Mouse (Mus musculus): ENCODE measurements around the gene 1700122O11Rik. TPM values are rescaled to one million over a fixed set of nuclear protein-coding genes. Genes with fewer than 3 reads are reported as not detected.

1700122O11Rik gene
- polyA plus RNA-seq (2016; fragmentation: Nextera tagmentation; extraction: Ambion mirVana), result not detected in 2 replicates

DNA sequence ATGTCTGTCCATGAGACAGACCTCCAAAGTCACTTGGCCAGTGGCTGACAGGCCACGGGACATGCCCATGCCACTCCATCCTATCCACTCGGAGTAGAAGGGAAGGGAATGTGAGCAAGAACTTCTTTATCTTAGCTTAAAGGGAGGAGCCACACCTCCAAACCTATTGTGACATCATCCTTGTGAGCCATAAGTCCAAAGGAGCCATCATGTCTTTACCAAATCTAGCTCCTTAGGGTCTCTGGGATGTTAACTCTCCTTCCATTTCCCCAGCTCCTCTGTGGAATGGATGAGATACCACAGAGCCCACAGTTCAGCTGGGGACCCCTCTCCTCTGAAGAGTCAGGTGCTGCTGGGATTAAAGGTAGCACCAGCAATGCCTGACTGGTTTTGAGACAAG is at the start of gene 1700122O11Rik:
Gene 1700122O11Rik (minus strand): TSS at position 101 of the 400 bp plus-strand sequence.
- Histone ChIP-seq H3K36me3 (no peaks in the 10 kb centered on the region), H3K4me1 (peaks cover 41% of the 10 kb centered on the region), H3K4me3 (no peak within 1 kb of the TSS), H3K27me3 (ENCODE audit: low read depth, poor library complexity, severe bottlenecking) (peaks cover 51% of the 10 kb centered on the region), H3K9me3 (replicated peaks) (no peaks in the 10 kb centered on the region), H3K27ac (replicated peaks) (peak within 1 kb of the TSS; percentile 69; the same call in 1 of the 2 replicates)
- DNase-seq (ENCODE audit: low spot score), result no peak
- 93% methylated on average over 2 of the region's 2 CpGs for WGBS

DNA sequence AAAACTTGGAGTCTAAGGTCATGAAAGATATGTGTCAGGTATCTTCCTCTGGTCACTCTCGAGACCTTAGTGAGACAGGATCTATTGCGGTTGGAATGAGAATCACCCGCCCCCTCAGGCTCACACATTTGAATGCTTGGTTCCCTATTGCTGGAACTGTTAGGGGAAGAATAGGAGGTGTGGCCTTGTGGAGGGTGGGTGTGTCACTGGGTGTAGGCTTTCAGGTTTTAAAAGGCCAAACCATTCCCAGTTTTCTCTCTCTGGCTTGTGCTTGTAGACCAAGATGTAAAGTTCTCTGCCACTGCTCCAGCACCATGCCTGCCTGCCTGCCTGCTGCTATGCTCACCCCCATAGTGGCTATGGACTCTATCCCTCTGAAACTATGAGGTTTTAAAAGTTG is 42.5 kb upstream of the 1700122O11Rik start:
- WGBS, result 59% methylated on average over 3 of the region's 3 CpGs

DNA sequence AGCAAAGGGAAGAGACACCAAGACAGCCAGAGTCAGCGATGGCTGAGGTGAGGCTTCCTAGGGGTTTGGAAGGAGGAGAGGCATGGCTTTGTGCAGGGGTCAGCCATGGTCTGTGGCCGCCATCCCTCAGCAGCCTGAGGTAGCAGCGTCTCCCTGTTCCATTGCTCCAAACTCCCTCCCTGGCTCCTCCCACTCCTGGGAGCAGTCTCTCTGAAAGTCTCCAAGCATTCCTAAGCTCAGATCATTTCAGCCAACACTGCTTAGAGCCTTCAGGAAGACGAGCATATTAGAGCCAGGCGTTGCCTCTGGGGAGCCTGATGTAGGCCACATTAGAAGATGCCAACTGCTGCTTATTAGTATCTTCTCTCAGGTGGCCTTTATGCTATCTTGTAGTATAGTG is 29.6 kb upstream of the 1700122O11Rik start:
- Histone ChIP-seq H3K27me3 (ENCODE audit: low read depth, poor library complexity, severe bottlenecking) (peaks cover 32% of the 10 kb centered on the region), H3K27ac (replicated peaks) (no peak overlapping the region), H3K4me1 (peaks cover 26% of the 10 kb centered on the region), H3K36me3 (no peaks in the 10 kb centered on the region), H3K9me3 (replicated peaks) (0 out of 2 replicates have a peak, but pooled peaks cover 3% of the 10 kb centered on the region), H3K4me3 (no peak overlapping the region)
- DNase-seq (ENCODE audit: low spot score), result no peak
- 14% methylated on average over 5 of the region's 5 CpGs for WGBS

More for the DNA sequence above, 42.5 kb upstream of the 1700122O11Rik start:
- Histone ChIP-seq H3K27ac (replicated peaks) (no peak overlapping the region), H3K9me3 (replicated peaks) (no peaks in the 10 kb centered on the region), H3K36me3 (no peaks in the 10 kb centered on the region), H3K4me3 (no peak overlapping the region), H3K27me3 (ENCODE audit: low read depth, poor library complexity, severe bottlenecking) (no peaks in the 10 kb centered on the region), H3K4me1 (0 out of 2 replicates have a peak, but pooled peaks cover 4% of the 10 kb centered on the region)
- DNase-seq (ENCODE audit: low spot score), result no peak

DNA sequence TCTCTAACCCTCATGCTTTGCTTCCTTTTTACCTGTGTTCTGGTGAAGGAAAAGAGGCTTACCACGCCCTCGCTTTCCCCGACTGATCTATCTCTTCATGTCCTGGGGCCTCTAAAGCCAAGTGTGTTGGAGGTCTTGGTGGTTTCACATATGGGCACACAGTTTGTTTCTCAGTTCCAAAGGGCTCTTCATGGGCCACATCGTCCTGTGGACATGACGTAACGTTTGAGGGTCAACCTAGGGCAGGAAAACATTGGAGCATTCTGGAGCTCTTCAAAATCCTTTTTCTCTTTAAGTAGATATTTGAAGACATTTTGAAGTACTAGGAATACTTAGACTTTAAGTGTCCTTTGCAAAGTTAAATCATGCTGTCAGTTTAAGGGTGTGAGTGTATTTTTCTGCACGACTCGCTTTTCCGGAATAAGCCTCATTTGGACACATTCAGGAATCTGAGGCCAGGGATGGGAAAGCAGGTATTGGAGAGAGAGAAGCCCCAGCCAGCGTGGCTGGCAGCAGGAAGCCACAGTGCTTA is 29.1 kb upstream of the 1700122O11Rik start:
- Histone ChIP-seq H3K4me3 (no peak overlapping the region), H3K36me3 (no peaks in the 10 kb centered on the region)
- 66% methylated on average over 10 of the region's 10 CpGs for WGBS

DNA sequence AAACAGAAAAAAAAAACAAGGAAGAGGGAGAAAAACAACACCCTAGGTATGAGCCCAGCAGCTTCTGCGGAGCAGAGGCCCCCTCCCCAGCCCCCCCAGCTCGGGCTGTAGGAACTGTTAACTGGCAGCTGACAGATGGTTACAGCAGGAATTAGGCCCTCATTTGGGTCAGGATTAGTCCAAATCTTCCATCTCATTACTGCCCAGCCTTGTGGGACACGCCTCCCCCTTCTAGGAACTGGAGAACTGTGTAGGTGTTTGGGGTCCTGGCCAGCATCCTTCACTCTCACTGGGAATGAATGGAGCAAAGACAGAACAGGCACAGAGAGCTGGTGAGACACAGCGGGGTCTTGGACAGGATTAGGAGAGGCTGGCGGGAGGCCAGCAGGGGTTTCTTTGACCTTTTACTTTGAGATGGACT is 27.0 kb upstream of the 1700122O11Rik start:
- peaks cover 32% of the 10 kb centered on the region for H3K27me3 ChIP-seq (ENCODE audit: low read depth, poor library complexity, severe bottlenecking)
- 17% methylated on average over 5 of the region's 5 CpGs for WGBS
- no peaks in the 10 kb centered on the region for H3K36me3 ChIP-seq
- no peak overlapping the region for H3K4me3 ChIP-seq
- no peak for DNase-seq (ENCODE audit: low spot score)
- H3K27ac ChIP-seq (replicated peaks), result peak overlapping the region; percentile 47; the same call in 1 of the 2 replicates
- peaks cover 26% of the 10 kb centered on the region for H3K4me1 ChIP-seq
- H3K9me3 ChIP-seq (replicated peaks), result no peaks in the 10 kb centered on the region

More for the DNA sequence above, 29.1 kb upstream of the 1700122O11Rik start:
- no peak for DNase-seq (ENCODE audit: low spot score)
- Histone ChIP-seq H3K27me3 (ENCODE audit: low read depth, poor library complexity, severe bottlenecking) (peaks cover 32% of the 10 kb centered on the region), H3K4me1 (peaks cover 26% of the 10 kb centered on the region), H3K27ac (replicated peaks) (no peak overlapping the region), H3K9me3 (replicated peaks) (0 out of 2 replicates have a peak, but pooled peaks cover 3% of the 10 kb centered on the region)

DNA sequence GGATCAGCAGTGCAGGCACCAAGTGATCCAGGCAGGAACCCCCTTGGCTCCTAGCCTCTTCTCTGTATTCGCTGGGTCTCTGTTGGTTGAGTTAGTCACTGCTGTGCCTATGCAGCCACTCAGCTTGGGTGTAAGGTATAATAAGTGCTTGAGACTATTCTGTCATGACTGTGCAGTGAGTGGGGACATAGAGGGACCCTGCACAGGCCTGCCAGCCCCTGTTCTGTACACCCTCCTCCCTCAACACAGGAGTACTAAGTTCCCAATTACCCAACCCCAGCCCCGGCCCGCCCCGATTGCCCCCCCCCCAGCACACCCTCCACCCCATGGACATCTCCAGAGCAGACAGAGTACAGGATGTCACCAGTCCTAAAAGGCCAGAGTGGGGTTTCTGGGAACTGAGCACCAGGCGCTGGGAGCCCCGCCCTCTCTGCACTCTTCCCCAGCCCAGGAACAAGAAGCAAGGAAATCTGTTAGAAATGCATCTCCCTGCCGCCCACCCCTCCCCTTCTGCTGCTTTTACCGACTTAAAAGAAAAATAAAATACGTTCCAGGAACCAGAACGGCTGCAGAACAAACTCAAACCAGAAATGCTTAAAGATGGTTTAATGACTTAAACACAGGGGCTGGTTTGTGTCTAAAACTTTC is 26.2 kb upstream of the 1700122O11Rik start:
- Histone ChIP-seq H3K4me3 (no peak overlapping the region), H3K27ac (replicated peaks) (peak overlapping the region; percentile 47), H3K27me3 (ENCODE audit: low read depth, poor library complexity, severe bottlenecking) (peaks cover 35% of the 10 kb centered on the region), H3K9me3 (replicated peaks) (no peaks in the 10 kb centered on the region), H3K4me1 (peaks cover 26% of the 10 kb centered on the region), H3K36me3 (no peaks in the 10 kb centered on the region)
- WGBS, result 46% methylated on average over 10 of the region's 10 CpGs
- DNase-seq (ENCODE audit: low spot score), result no peak

DNA sequence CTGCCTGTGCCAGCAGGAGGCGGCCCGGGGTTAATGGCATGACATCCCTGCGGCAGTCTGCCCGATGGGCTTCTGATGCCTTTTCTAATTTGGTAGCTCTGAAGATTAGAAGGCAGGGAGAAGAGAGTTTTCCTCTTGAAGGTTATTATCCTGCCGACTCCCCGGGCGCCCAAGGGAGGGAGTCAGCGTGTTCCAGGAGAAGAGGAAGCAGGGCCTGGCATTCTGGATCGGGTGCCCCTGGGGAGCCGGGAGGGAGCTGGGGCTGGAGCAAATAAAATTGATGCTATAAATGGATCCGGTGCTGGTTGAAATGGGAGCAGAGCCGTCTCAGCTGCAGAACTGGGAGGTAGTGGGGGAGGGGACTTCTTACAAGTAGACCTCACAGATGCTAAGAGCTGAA is 19.3 kb upstream of the 1700122O11Rik start:
- 5% methylated on average over 12 of the region's 12 CpGs for WGBS
- H3K27me3 ChIP-seq (ENCODE audit: low read depth, poor library complexity, severe bottlenecking), result peaks cover 53% of the 10 kb centered on the region
- DNase-seq (ENCODE audit: low spot score), result no peak
- no peaks in the 10 kb centered on the region for H3K9me3 ChIP-seq (replicated peaks)
- H3K27ac ChIP-seq (replicated peaks), result 0 out of 2 replicates have a peak overlapping the region, but pooled peaks have one; percentile 13
- no peaks in the 10 kb centered on the region for H3K36me3 ChIP-seq
- peaks cover 35% of the 10 kb centered on the region for H3K4me1 ChIP-seq
- 0 out of 2 replicates have a peak overlapping the region, but pooled peaks have one; percentile 20 for H3K4me3 ChIP-seq

DNA sequence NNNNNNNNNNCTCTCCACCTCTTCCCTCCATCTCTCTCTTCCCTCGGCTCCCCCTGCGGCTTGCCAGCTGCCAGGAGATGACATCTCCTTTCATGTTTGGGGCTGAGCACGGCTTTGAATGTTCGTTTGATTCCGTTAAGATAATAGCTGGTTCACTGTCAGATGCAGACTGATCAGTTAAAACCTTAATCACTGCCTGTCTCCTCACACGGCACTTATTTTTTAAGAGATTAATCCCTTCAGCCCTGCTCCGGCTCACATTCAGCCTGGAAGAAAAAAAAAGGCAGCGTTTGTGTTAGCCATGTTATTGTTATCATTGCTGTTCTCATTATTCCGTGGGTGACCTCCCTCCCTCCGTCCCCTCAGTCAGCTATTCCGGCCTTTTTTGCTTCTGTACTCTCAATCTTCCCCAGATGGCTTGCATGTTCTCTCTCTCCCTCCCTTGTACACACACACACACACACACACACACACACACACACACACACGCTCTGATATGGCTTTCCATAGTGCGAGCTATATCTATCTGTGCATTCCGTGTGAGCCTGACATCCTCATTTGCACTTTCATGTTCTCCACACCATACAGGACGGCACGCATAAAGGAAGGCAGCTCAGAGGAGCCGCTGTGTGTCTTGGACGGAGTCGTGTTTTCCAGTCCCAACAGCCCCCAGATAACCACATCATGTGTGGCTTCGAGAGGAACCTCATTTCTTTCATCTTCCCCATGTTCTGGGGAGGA is 17.2 kb upstream of the 1700122O11Rik start:
- Histone ChIP-seq H3K9me3 (replicated peaks) (no peaks in the 10 kb centered on the region), H3K27me3 (ENCODE audit: low read depth, poor library complexity, severe bottlenecking) (peaks cover 63% of the 10 kb centered on the region), H3K36me3 (no peaks in the 10 kb centered on the region), H3K4me1 (peaks cover 42% of the 10 kb centered on the region), H3K27ac (replicated peaks) (peak overlapping the region; percentile 10; the same call in 1 of the 2 replicates), H3K4me3 (peak overlapping the region; percentile 17; the same call in 1 of the 2 replicates)
- peak; percentile 27 for DNase-seq (ENCODE audit: low spot score)
- 48% methylated on average over 20 of the region's 20 CpGs for WGBS

DNA sequence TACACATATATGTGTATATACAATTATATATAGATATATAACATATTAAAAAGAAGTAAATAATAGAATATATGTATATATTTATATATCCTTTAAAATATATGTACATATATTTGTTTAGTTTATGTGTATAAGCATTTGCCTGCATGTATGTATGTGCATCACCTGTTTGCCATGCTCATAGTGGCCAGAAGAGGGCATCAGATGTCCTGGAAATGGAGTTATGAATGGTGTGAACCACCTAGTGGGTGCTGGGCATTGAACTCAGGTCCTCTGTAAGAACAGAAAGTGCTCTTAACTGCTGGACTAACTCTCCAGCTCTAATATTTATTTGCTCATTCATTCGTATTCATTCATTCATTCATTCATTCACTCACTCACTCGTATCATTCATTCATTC is 15.6 kb upstream of the 1700122O11Rik start:
- Histone ChIP-seq H3K27ac (replicated peaks) (no peak overlapping the region), H3K36me3 (no peaks in the 10 kb centered on the region), H3K9me3 (replicated peaks) (no peaks in the 10 kb centered on the region), H3K4me3 (no peak overlapping the region), H3K4me1 (peaks cover 47% of the 10 kb centered on the region), H3K27me3 (ENCODE audit: low read depth, poor library complexity, severe bottlenecking) (peaks cover 62% of the 10 kb centered on the region)
- WGBS, result 74% methylated on average over 2 of the region's 2 CpGs
- no peak for DNase-seq (ENCODE audit: low spot score)

DNA sequence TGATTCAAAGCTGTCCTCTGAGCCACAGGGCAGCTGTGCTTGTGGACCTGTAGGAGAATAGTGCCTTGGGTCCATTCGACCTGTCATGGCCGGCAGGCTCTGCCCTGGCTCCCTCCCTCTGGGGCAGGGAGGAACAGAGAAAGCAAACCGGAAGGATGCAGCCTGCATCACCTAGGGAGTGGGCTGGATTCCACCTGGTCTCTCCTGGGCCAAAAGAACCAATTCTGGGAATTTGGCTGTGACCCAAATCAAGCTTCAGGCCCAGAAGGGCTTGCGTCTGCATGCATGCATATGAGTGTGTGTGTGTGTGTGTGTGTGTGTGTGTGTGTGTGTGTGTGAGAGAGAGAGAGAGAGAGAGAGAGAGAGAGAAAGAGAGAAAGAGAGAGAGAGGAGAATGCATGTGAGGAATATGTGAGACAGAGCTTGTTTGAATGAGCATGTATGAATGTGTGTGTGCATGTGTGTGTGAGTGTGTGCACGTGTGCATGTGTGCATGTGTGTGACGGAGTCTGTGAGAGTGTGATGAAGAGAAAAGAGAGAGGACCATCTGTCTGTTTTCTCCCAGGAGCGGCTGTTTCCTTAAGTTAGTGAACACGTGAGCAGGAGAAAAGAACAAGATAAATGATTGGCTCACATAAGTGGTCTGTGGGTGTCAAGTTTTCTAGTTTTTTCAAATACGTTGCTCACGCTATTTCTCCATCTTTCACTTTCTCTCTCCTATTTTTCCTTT is 14.4 kb upstream of the 1700122O11Rik start:
- Histone ChIP-seq H3K36me3 (no peaks in the 10 kb centered on the region), H3K27ac (replicated peaks) (no peak overlapping the region), H3K4me1 (peaks cover 39% of the 10 kb centered on the region), H3K27me3 (ENCODE audit: low read depth, poor library complexity, severe bottlenecking) (peaks cover 51% of the 10 kb centered on the region), H3K4me3 (no peak overlapping the region), H3K9me3 (replicated peaks) (no peaks in the 10 kb centered on the region)
- no peak for DNase-seq (ENCODE audit: low spot score)
- 81% methylated on average over 10 of the region's 10 CpGs for WGBS

DNA sequence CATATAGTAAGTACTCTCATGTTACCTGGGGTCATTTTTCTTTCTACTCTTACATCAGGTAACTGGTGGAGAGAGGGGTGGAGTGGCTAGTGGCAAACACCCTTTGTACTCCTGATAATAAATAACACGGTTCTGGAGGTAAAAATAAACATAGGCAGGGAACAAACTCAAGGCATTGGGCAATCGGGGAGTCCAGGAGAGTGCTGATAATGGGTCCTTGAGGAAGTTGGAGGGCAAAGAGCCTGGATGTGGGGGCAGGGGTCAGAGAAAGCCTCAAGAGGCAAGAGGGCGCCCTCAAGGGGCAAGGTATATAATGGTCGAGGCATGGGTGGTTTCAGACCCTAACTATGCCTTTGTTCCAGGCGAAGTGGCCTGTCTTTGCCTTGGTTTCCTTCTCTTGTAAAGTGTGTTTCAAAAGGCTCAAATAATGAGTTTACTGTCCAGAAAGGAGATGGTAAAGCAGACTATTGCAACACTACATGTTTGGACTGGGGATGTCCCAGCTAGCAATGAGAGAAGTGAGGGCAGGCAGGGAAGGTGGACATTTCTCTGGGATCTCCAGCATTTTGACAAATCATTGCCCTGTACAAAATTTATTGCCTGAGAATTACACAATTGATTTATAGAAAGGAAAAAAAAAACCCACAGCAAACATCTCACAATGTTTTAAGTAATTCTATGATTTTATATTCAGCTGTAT is 13.7 kb upstream of the 1700122O11Rik start:
- no peak for DNase-seq (ENCODE audit: low spot score)
- Histone ChIP-seq H3K4me1 (peaks cover 31% of the 10 kb centered on the region), H3K36me3 (no peaks in the 10 kb centered on the region), H3K27ac (replicated peaks) (no peak overlapping the region), H3K4me3 (no peak overlapping the region), H3K9me3 (replicated peaks) (no peaks in the 10 kb centered on the region), H3K27me3 (ENCODE audit: low read depth, poor library complexity, severe bottlenecking) (peaks cover 44% of the 10 kb centered on the region)
- WGBS, result 82% methylated on average over 5 of the region's 5 CpGs

DNA sequence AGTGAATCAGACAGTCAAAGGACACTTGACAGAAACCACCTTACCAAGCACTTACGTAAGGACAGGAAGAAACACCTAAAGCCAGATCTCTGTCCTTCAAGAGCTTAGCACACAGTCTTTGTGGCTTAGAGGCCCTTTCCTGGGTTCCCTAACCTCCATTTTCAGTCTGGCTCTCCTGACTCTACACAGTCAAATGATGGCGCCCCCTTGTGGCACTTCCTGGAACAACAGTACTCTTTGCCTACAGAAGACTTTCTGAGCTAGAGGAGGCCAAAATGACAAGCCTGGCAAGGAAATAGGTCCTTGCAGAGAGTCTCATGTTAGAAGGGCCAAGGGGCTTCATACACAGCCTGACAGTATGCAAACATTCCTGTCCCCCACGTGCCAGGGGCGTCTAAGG is 7.5 kb upstream of the 1700122O11Rik start:
- Histone ChIP-seq H3K4me3 (no peak overlapping the region), H3K27ac (replicated peaks) (no peak overlapping the region), H3K27me3 (ENCODE audit: low read depth, poor library complexity, severe bottlenecking) (peaks cover 13% of the 10 kb centered on the region), H3K36me3 (no peaks in the 10 kb centered on the region), H3K9me3 (replicated peaks) (no peaks in the 10 kb centered on the region), H3K4me1 (peaks cover 21% of the 10 kb centered on the region)
- DNase-seq (ENCODE audit: low spot score), result peak; percentile 78
- WGBS, result 30% methylated on average over 4 of the region's 4 CpGs

Measured in midbrain, embryonic 10.5 days (tissue).